Mouse (Mus musculus) lung, adult 2 months (tissue): ENCODE measurements at regions not wholly inside any gene's neighbourhood (a gene's known extent, or its start where the extent isn't known, plus 50 kb on each side); places are given as distances from the start of the nearest gene placed in this dataset.

Source experiments
- CTCF ChIP-seq: fragments of 200-500 bp; IDR thresholded peaks from 2 replicates; pipeline ENCODE4 v1.5.1; 2011; ENCODE audit warnings: mild to moderate bottlenecking, low read length, control low read depth; ENCODE audit not compliant: insufficient read depth
- POLR2A ChIP-seq: fragments of 200-500 bp; IDR thresholded peaks from 2 replicates; pipeline ENCODE4 v1.6.1; 2011; ENCODE audit warnings: low read depth, mild to moderate bottlenecking, control low read depth, low read length, borderline replicate concordance; ENCODE audit errors: extremely low read depth

- TF ChIP-seq CTCF: no peak
- TF ChIP-seq POLR2A: no peak
Measured at GRCm38 (mm10) chr4:39719951-39720350, 269.9 kb downstream of the 1700009N14Rik start.
